Comparison of ENCODE assay signal across 10 mouse cellular contexts in genomic region chr16:5222140-5222539, GRCm38 (mm10). TPM values are rescaled to one million over a fixed set of nuclear protein-coding genes. Genes with fewer than 3 reads are reported as not detected.
DNase-seq lines count a peak whose midpoint lies in the region; ATAC-seq and TF ChIP-seq lines count a peak whose summit lies in the region.
"Had no signal": no experiment of that assay in that cellular context is flagged by ENCODE, and none has a peak within 500 bp of the region (broad histone marks: within the 10 kb centered on the region; RNA-seq: fewer than 3 reads in every experiment).

TSS of gene AU021092 (minus strand) at chr16:5222299.

- no peak within 1 kb of the TSS for H3K4me3 ChIP-seq in forebrain, embryonic 15.5 days
- no peak within 1 kb of the TSS for H3K4me3 ChIP-seq in forebrain, embryonic 12.5 days (replicated peaks)
- H3K4me3 ChIP-seq in spleen, adult 2 months (ENCODE audit: extremely low read depth, insufficient read depth, insufficient read length): peak within 1 kb of the TSS; percentile 26; the same call in 1 of the 2 replicates
- no peak within 1 kb of the TSS for H3K4me3 ChIP-seq in kidney, postnatal 0 days (replicated peaks; ENCODE audit: low read depth, low read length)
- no peak within 1 kb of the TSS for H3K4me3 ChIP-seq in stomach, embryonic 15.5 days (replicated peaks)
- no peak within 1 kb of the TSS for H3K4me3 ChIP-seq in forebrain, embryonic 11.5 days (ENCODE audit: low read depth, low read length)
- H3K4me3 ChIP-seq in liver, embryonic 11.5 days (ENCODE audit: low read depth, low read length): no peak within 1 kb of the TSS
- H3K4me3 ChIP-seq: embryonic facial prominence, embryonic 12.5 days; liver, embryonic 15.5 days had no signal

- TF ChIP-seq CTCF in spleen, adult 2 months (IDR thresholded peaks at IDR 0.05; ENCODE audit: extremely low read depth, insufficient read depth, insufficient read length, insufficient replicate concordance): no peak
- no peak for TF ChIP-seq CTCF in kidney, postnatal 0 days (IDR thresholded peaks at IDR 0.05; ENCODE audit: low read depth)

- ATAC-seq in forebrain, embryonic 15.5 days (replicated peaks): no peak
- ATAC-seq in forebrain, embryonic 12.5 days (ENCODE audit: low FRiP score): no peak
- no peak for ATAC-seq in kidney, postnatal 0 days (replicated peaks; ENCODE audit: low FRiP score, low read depth)
- ATAC-seq in stomach, embryonic 15.5 days (ENCODE audit: insufficient read depth, low FRiP score, low read depth): peak; percentile 50
- ATAC-seq in forebrain, embryonic 11.5 days (replicated peaks; ENCODE audit: low FRiP score): no peak
- ATAC-seq in liver, embryonic 11.5 days (replicated peaks; ENCODE audit: low FRiP score): no peak

- H3K4me2 ChIP-seq in forebrain, embryonic 15.5 days (replicated peaks): no peak within 1 kb of the TSS
- H3K4me2 ChIP-seq in forebrain, embryonic 12.5 days: no peak within 1 kb of the TSS
- 0 out of 2 replicates have a peak within 1 kb of the TSS, but pooled peaks have one; percentile 28 for H3K4me2 ChIP-seq in kidney, postnatal 0 days (ENCODE audit: low read length)
- no peak within 1 kb of the TSS for H3K4me2 ChIP-seq in stomach, embryonic 15.5 days
- H3K4me2 ChIP-seq in forebrain, embryonic 11.5 days (ENCODE audit: low read depth, low read length, severe bottlenecking): no peak within 1 kb of the TSS
- no peak within 1 kb of the TSS for H3K4me2 ChIP-seq in liver, embryonic 11.5 days
- H3K4me2 ChIP-seq: embryonic facial prominence, embryonic 12.5 days; liver, embryonic 15.5 days had no signal

- H3K9ac ChIP-seq in forebrain, embryonic 15.5 days (replicated peaks): no peak within 1 kb of the TSS
- no peak within 1 kb of the TSS for H3K9ac ChIP-seq in forebrain, embryonic 12.5 days
- H3K9ac ChIP-seq in kidney, postnatal 0 days (ENCODE audit: low read depth, low read length): no peak within 1 kb of the TSS
- no peak within 1 kb of the TSS for H3K9ac ChIP-seq in stomach, embryonic 15.5 days
- H3K9ac ChIP-seq in forebrain, embryonic 11.5 days (ENCODE audit: low read length): no peak within 1 kb of the TSS
- H3K9ac ChIP-seq in liver, embryonic 11.5 days (ENCODE audit: low read depth, low read length): no peak within 1 kb of the TSS
- H3K9ac ChIP-seq: embryonic facial prominence, embryonic 12.5 days; liver, embryonic 15.5 days had no signal

- WGBS in forebrain, embryonic 15.5 days: 74% methylated on average over 6 of the region's 6 CpGs
- WGBS in forebrain, embryonic 12.5 days: 80% methylated on average over 6 of the region's 6 CpGs
- 66% methylated on average over 6 of the region's 6 CpGs for WGBS in spleen, adult 2 months
- WGBS in kidney, postnatal 0 days: 49% methylated on average over 6 of the region's 6 CpGs
- 49% methylated on average over 6 of the region's 6 CpGs for WGBS in stomach, embryonic 15.5 days
- 68% methylated on average over 6 of the region's 6 CpGs for WGBS in forebrain, embryonic 11.5 days
- WGBS in liver, embryonic 11.5 days: 64% methylated on average over 6 of the region's 6 CpGs

- no peaks in the 10 kb centered on the region for H3K4me1 ChIP-seq in forebrain, embryonic 15.5 days
- no peaks in the 10 kb centered on the region for H3K4me1 ChIP-seq in forebrain, embryonic 12.5 days
- no peaks in the 10 kb centered on the region for H3K4me1 ChIP-seq in spleen, adult 2 months (ENCODE audit: control insufficient read depth, insufficient read depth, insufficient read length)
- no peaks in the 10 kb centered on the region for H3K4me1 ChIP-seq in kidney, postnatal 0 days (replicated peaks; ENCODE audit: insufficient read depth, low read length)
- no peaks in the 10 kb centered on the region for H3K4me1 ChIP-seq in stomach, embryonic 15.5 days
- H3K4me1 ChIP-seq in forebrain, embryonic 11.5 days (replicated peaks; ENCODE audit: control insufficient read depth, insufficient read depth, low read length): no peaks in the 10 kb centered on the region
- H3K4me1 ChIP-seq in liver, embryonic 11.5 days (replicated peaks; ENCODE audit: control insufficient read depth, insufficient read depth, low read length): no peaks in the 10 kb centered on the region
- H3K4me1 ChIP-seq: embryonic facial prominence, embryonic 12.5 days; liver, embryonic 15.5 days had no signal

- no peaks in the 10 kb centered on the region for H3K36me3 ChIP-seq in forebrain, embryonic 15.5 days
- no peaks in the 10 kb centered on the region for H3K36me3 ChIP-seq in forebrain, embryonic 12.5 days (replicated peaks)
- H3K36me3 ChIP-seq in spleen, adult 2 months (ENCODE audit: control insufficient read depth, insufficient read depth, low read length): no peaks in the 10 kb centered on the region
- H3K36me3 ChIP-seq in kidney, postnatal 0 days (ENCODE audit: insufficient read depth, low read length): no peaks in the 10 kb centered on the region
- H3K36me3 ChIP-seq in stomach, embryonic 15.5 days: no peaks in the 10 kb centered on the region
- H3K36me3 ChIP-seq in forebrain, embryonic 11.5 days (ENCODE audit: control insufficient read depth, insufficient read depth, low read length): no peaks in the 10 kb centered on the region
- H3K36me3 ChIP-seq in liver, embryonic 11.5 days (ENCODE audit: control insufficient read depth, insufficient read depth, low read length): no peaks in the 10 kb centered on the region
- H3K36me3 ChIP-seq: embryonic facial prominence, embryonic 12.5 days; liver, embryonic 15.5 days had no signal

- peaks cover 3% of the 10 kb centered on the region for H3K27me3 ChIP-seq in forebrain, embryonic 15.5 days
- H3K27me3 ChIP-seq in forebrain, embryonic 12.5 days: peaks cover 17% of the 10 kb centered on the region
- no peaks in the 10 kb centered on the region for H3K27me3 ChIP-seq in spleen, adult 2 months (ENCODE audit: control insufficient read depth, insufficient read depth, low read length)
- no peaks in the 10 kb centered on the region for H3K27me3 ChIP-seq in kidney, postnatal 0 days (ENCODE audit: insufficient read depth, low read length)
- no peaks in the 10 kb centered on the region for H3K27me3 ChIP-seq in stomach, embryonic 15.5 days (replicated peaks)
- H3K27me3 ChIP-seq in forebrain, embryonic 11.5 days (ENCODE audit: control insufficient read depth, insufficient read depth, low read length): no peaks in the 10 kb centered on the region
- no peaks in the 10 kb centered on the region for H3K27me3 ChIP-seq in liver, embryonic 11.5 days (replicated peaks; ENCODE audit: control insufficient read depth, insufficient read depth, low read length)
- H3K27me3 ChIP-seq: embryonic facial prominence, embryonic 12.5 days; liver, embryonic 15.5 days had no signal

- TF ChIP-seq POLR2A in spleen, adult 2 months (IDR thresholded peaks at IDR 0.05; ENCODE audit: low read depth, low read length): no peak

- DNase-seq in spleen, adult 2 months (ENCODE audit: low read depth in 1 of 2, low spot score in 2 of 2): no peak
- no peak for DNase-seq in spleen, adult 12 weeks (ENCODE audit: low spot score)
- DNase-seq in kidney, postnatal 0 days (ENCODE audit: low spot score): no peak
- no peak for DNase-seq in forebrain, embryonic 11.5 days (ENCODE audit: low spot score)
- DNase-seq in liver, embryonic 11.5 days (ENCODE audit: low spot score): no peak

- H3K9me3 ChIP-seq in forebrain, embryonic 15.5 days: no peaks in the 10 kb centered on the region
- no peaks in the 10 kb centered on the region for H3K9me3 ChIP-seq in forebrain, embryonic 12.5 days
- H3K9me3 ChIP-seq in kidney, postnatal 0 days (replicated peaks; ENCODE audit: low read length): no peaks in the 10 kb centered on the region
- no peaks in the 10 kb centered on the region for H3K9me3 ChIP-seq in stomach, embryonic 15.5 days
- no peaks in the 10 kb centered on the region for H3K9me3 ChIP-seq in forebrain, embryonic 11.5 days (ENCODE audit: control insufficient read depth, low read length)
- H3K9me3 ChIP-seq in liver, embryonic 11.5 days (ENCODE audit: control insufficient read depth, low read length): no peaks in the 10 kb centered on the region
- H3K9me3 ChIP-seq: embryonic facial prominence, embryonic 12.5 days; liver, embryonic 15.5 days had no signal

- H3K27ac ChIP-seq in forebrain, embryonic 15.5 days (replicated peaks): 0 out of 2 replicates have a peak within 1 kb of the TSS, but pooled peaks have one; percentile 8
- H3K27ac ChIP-seq in forebrain, embryonic 12.5 days: no peak within 1 kb of the TSS
- H3K27ac ChIP-seq in spleen, adult 2 months (ENCODE audit: insufficient read depth, low read length): peak within 1 kb of the TSS; percentile 51; the same call in 1 of the 2 replicates
- no peak within 1 kb of the TSS for H3K27ac ChIP-seq in kidney, postnatal 0 days
- no peak within 1 kb of the TSS; the same call in 1 of the 2 replicates for H3K27ac ChIP-seq in stomach, embryonic 15.5 days
- no peak within 1 kb of the TSS; the same call in 1 of the 2 replicates for H3K27ac ChIP-seq in forebrain, embryonic 11.5 days (ENCODE audit: low read depth, low read length)
- no peak within 1 kb of the TSS for H3K27ac ChIP-seq in liver, embryonic 11.5 days (ENCODE audit: low read depth, low read length)
- H3K27ac ChIP-seq: embryonic facial prominence, embryonic 12.5 days; liver, embryonic 15.5 days had no signal

RNA-seq across cellular contexts. Expression of gene AU021092, which starts in this region (rescaled TPM):
- 12.5 and 13.7 TPM in 2 replicates for polyA plus RNA-seq in forebrain, embryonic 15.5 days (2015; fragmentation: Nextera tagmentation; extraction: Ambion mirVana)
- polyA plus RNA-seq in forebrain, embryonic 12.5 days (2016; fragmentation: Nextera tagmentation; extraction: Ambion mirVana): 4.7 and 5.9 TPM in 2 replicates
- polyA plus RNA-seq in spleen, adult 2 months (2012; rRNA removed): 39.9 and 44.4 TPM in 2 replicates
- 15.3 and 17.7 TPM in 2 replicates for polyA plus RNA-seq in kidney, postnatal 0 days (2015; fragmentation: Nextera tagmentation; extraction: Ambion mirVana)
- 3.9 and 5.3 TPM in 2 replicates for polyA plus RNA-seq in stomach, embryonic 15.5 days (2015; fragmentation: Nextera tagmentation; extraction: Ambion mirVana)
- 4.4 and 4.5 TPM in 2 replicates for polyA plus RNA-seq in forebrain, embryonic 11.5 days (2014; fragmentation: Nextera tagmentation; extraction: Ambion mirVana)
- 0.27 and 0.65 TPM in 2 replicates for polyA plus RNA-seq in liver, embryonic 11.5 days (2014; fragmentation: Nextera tagmentation; extraction: Ambion mirVana)

Comparison
In these comparisons a context has a peak if more than half of its experiments do, and no peak if none do; other contexts are left out.
1. H3K27ac ChIP-seq: peak in forebrain, embryonic 15.5 days (single experiment) and spleen, adult 2 months (single experiment); none in forebrain, embryonic 12.5 days (single experiment), kidney, postnatal 0 days (single experiment), stomach, embryonic 15.5 days (single experiment), forebrain, embryonic 11.5 days (single experiment) and liver, embryonic 11.5 days (single experiment).